Mouse (Mus musculus): ENCODE data around the gene Gm45021. TPM values are rescaled to one million over a fixed set of nuclear protein-coding genes. Genes with fewer than 3 reads are reported as not detected.
A peak's percentile ranks its signal among the peaks of the same experiment; 100 is the strongest.

Gene Gm45021
- polyA plus RNA-seq, 1 experiment from 2014 or later = not detected

DNA sequence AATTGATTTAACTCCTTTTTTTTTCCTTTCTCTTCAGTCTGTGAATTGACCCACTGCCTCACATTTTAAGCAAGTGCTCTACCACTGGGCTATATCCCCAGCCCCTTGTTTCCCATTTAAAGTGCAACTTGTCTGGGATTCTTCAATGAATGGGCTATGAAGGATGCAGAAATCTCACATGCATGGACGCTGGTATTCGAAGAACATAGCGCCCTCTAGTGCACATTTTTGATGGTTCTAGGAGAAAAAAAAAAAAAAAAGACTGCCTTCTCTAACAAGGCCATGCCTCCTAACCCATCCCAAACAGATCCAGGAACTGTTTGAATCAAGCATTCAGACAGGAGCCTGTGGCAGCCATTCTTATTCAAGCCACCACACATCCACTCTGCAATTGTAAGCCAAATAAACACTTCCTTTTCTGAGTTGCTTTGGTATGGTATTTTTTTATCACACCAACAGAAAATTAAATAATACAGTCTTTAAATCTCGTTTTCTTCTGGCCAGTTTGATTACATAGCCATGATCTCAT is 53.4 kb downstream of the Gm45021 start:
- H3K36me3 ChIP-seq = no peaks in the 10 kb centered on the region
- no peak overlapping the region for H3K9ac ChIP-seq
- H3K4me2 ChIP-seq = no peak overlapping the region
- 24% methylated on average over 4 of the region's 4 CpGs for WGBS
- no peak overlapping the region for H3K27ac ChIP-seq (replicated peaks)
- ATAC-seq (ENCODE audit: low FRiP score, low read depth) = peak; percentile 23; the same call in 1 of the 2 replicates
- no peaks in the 10 kb centered on the region for H3K4me1 ChIP-seq (replicated peaks)
- no peaks in the 10 kb centered on the region for H3K9me3 ChIP-seq
- no peak overlapping the region for H3K4me3 ChIP-seq
- no peaks in the 10 kb centered on the region for H3K27me3 ChIP-seq

DNA sequence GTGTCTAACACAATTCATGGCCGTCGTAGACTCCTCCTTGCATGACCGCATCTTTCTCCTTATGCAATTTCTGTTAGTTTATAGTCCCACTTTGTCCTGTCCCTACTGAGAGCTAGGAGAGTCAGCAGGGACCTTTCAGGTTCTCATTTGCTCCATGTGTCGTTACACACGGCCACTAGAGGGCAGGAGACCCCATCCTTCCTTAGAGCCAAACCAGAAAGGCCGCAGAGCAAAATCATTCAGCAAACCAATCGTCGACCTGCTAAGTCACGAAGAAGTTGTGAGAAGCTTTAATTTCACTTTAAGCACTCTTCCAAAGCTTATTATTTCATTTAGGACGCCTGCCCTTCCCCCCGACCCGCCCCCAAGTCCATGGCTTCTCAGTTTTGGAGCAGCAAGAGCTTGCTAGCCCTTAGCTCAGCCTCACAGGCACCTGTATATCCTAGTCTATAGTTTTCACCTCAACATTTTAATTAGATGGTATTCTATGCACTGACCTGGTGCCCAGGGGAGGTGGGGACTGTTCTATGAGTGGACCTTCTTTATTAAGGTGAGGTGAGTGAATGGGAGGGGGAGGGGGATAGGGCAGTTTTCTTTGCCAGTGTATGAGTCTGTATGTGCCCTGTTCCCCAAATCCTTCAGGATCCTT is 56.4 kb downstream of the Gm45021 start:
- Histone ChIP-seq H3K36me3 (no peaks in the 10 kb centered on the region), H3K9me3 (no peaks in the 10 kb centered on the region), H3K27ac (replicated peaks) (no peak overlapping the region), H3K9ac (no peak overlapping the region), H3K27me3 (no peaks in the 10 kb centered on the region), H3K4me3 (no peak overlapping the region), H3K4me1 (replicated peaks) (no peaks in the 10 kb centered on the region), H3K4me2 (no peak overlapping the region)
- 15% methylated on average over 12 of the region's 12 CpGs for WGBS
- ATAC-seq (ENCODE audit: low FRiP score, low read depth) = peak; percentile 56; the same call in 1 of the 2 replicates

DNA sequence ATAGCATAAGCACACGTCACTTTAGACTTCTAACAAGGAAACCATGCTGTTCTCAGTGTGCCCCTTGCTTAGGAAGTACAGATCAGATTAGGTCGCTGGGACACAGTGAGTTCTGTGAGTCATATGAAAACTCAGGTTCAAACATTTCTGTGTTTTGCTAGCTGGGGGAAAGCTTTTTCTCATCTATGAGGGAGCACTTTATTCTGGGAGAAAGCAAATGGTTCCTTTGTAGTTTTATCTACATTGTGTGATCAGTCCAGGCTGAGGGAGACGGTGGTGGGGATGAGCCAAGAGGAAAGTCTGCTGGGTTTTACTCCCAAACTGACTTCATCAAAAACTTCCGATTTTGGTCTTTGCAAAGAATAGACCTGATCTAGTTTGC is 56.9 kb downstream of the Gm45021 start:
- H3K9me3 ChIP-seq = no peaks in the 10 kb centered on the region
- ATAC-seq (ENCODE audit: low FRiP score, low read depth) = no peak
- no peaks in the 10 kb centered on the region for H3K4me1 ChIP-seq (replicated peaks)
- H3K9ac ChIP-seq = no peak overlapping the region
- H3K27ac ChIP-seq (replicated peaks) = no peak overlapping the region
- no peak overlapping the region for H3K4me3 ChIP-seq
- 86% methylated on average over 4 of the region's 4 CpGs for WGBS
- no peak overlapping the region for H3K4me2 ChIP-seq
- no peaks in the 10 kb centered on the region for H3K36me3 ChIP-seq
- no peaks in the 10 kb centered on the region for H3K27me3 ChIP-seq

DNA sequence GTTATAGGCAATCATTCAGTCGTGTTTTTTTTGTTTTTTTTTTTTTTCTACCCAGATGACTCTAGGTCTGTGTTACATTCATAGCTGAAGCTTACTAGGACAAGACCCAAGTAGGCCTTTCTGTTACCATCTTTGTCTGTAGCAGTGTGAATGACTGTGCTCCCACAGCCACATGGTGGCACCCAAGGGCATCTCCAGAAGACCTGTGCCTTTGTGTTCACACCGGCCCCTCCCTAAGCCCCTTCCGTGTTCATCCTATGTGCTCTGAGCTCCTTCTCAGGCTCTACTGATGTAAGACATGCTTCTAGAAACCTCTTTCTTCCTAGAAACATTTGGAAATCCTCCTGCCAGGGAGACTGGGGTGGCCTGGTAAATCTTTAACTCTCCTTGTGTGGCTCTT is 57.6 kb downstream of the Gm45021 start, which contains the start of gene Gimap8:
Gene Gimap8, plus strand, starts transcription at position 240 of the 400 bp plus-strand sequence.
- no peaks in the 10 kb centered on the region for H3K36me3 ChIP-seq
- H3K4me1 ChIP-seq (replicated peaks) = no peaks in the 10 kb centered on the region
- H3K27me3 ChIP-seq = no peaks in the 10 kb centered on the region
- no peak within 1 kb of the TSS for H3K4me3 ChIP-seq
- 42% methylated on average over 3 of the region's 3 CpGs for WGBS
- no peak within 1 kb of the TSS for H3K27ac ChIP-seq (replicated peaks)
- no peaks in the 10 kb centered on the region for H3K9me3 ChIP-seq
- no peak within 1 kb of the TSS for H3K4me2 ChIP-seq
- H3K9ac ChIP-seq = no peak within 1 kb of the TSS
- no peak for ATAC-seq (ENCODE audit: low FRiP score, low read depth)

DNA sequence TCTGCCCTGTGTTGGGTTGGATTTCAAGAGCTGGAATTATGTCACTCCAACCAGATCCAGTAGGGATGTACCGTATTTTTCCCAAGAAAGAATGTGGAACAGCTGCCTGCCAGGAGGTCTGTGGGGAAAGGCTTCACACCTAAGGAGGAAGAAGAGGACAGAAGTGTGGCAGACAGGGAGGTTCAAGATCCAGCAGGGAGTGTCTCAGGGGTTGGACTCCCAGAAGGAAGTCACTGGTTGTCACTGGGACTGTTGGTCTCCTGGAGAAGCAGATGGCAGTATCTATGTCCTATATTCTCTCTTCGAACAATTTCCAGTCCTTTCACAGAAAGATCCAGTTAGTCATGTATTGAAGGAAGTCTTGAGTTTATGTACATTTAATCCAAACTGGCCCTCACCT is 58.2 kb downstream of the Gm45021 start:
- H3K27ac ChIP-seq (replicated peaks) = no peak overlapping the region
- no peak overlapping the region for H3K4me2 ChIP-seq
- no peaks in the 10 kb centered on the region for H3K4me1 ChIP-seq (replicated peaks)
- 91% methylated on average over 2 of the region's 2 CpGs for WGBS
- no peaks in the 10 kb centered on the region for H3K36me3 ChIP-seq
- no peak overlapping the region for H3K9ac ChIP-seq
- no peaks in the 10 kb centered on the region for H3K9me3 ChIP-seq
- no peak overlapping the region for H3K4me3 ChIP-seq
- no peaks in the 10 kb centered on the region for H3K27me3 ChIP-seq
- no peak for ATAC-seq (ENCODE audit: low FRiP score, low read depth)

DNA sequence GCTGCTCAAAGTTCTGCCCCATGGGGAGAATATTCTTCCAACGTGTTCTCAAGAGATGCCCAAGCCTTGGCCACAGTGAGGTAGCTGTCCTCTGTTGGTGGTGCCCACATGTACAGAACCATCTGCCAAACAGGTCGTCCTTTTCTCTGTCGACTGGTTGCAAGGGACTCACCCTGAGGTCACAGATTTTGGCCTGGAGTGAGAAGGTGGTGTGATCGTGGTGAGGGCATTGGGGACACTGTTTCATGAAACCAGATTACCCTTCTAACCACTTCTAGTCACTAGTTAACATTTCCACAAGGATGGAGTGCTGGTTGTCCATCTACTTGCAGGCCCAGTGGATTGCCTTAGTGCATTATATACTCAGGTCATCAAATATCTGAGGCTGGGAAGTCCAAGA is 59.4 kb downstream of the Gm45021 start:
- H3K4me1 ChIP-seq (replicated peaks) = no peaks in the 10 kb centered on the region
- no peak overlapping the region for H3K4me2 ChIP-seq
- no peaks in the 10 kb centered on the region for H3K36me3 ChIP-seq
- no peak overlapping the region for H3K9ac ChIP-seq
- no peak for ATAC-seq (ENCODE audit: low FRiP score, low read depth)
- 87% methylated on average over 4 of the region's 4 CpGs for WGBS
- no peaks in the 10 kb centered on the region for H3K27me3 ChIP-seq
- no peaks in the 10 kb centered on the region for H3K9me3 ChIP-seq
- no peak overlapping the region for H3K27ac ChIP-seq (replicated peaks)
- H3K4me3 ChIP-seq = no peak overlapping the region

DNA sequence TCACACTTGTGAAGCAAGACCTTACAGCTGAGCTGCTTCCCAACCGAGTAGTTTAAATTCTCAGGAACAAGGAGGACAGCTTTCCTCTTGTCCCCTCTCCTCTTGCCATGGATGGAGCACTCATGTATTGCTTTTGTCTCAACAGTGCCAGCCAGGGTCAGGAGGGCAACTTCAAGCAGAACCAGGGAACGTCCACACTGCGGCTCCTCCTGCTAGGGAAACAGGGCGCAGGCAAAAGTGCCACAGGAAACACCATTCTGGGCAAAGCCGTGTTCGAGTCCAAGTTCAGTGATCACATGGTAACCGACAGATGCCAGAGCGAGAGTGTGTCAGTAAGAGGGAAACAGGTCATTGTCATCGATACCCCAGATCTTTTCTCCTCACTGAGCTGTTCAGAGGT is 60.6 kb downstream of the Gm45021 start:
- ATAC-seq (ENCODE audit: low FRiP score, low read depth) = no peak
- no peak overlapping the region for H3K4me2 ChIP-seq
- H3K9me3 ChIP-seq = no peaks in the 10 kb centered on the region
- no peaks in the 10 kb centered on the region for H3K4me1 ChIP-seq (replicated peaks)
- no peak overlapping the region for H3K9ac ChIP-seq
- no peak overlapping the region for H3K27ac ChIP-seq (replicated peaks)
- no peaks in the 10 kb centered on the region for H3K27me3 ChIP-seq
- 88% methylated on average over 9 of the region's 9 CpGs for WGBS
- no peaks in the 10 kb centered on the region for H3K36me3 ChIP-seq
- no peak overlapping the region for H3K4me3 ChIP-seq

DNA sequence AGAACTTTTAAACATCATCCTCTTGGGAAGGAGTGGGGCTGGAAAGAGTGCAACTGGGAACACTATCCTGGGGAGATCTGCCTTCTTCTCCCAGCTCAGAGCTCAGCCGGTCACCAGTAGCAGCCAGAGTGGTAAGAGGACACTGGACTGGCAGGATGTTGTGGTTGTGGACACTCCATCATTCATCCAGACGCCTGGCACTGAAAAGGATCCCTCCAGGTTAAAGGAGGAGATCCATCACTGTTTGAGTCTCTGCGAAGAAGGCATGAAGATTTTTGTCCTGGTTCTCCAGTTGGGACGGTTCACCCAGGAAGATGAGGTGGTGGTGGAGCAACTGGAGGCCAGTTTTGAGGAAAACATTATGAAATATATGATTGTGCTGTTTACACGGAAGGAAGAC is 69.3 kb downstream of the Gm45021 start:
- Histone ChIP-seq H3K27ac (replicated peaks) (no peak overlapping the region), H3K36me3 (no peaks in the 10 kb centered on the region), H3K27me3 (no peaks in the 10 kb centered on the region), H3K9ac (no peak overlapping the region), H3K9me3 (no peaks in the 10 kb centered on the region), H3K4me1 (replicated peaks) (no peaks in the 10 kb centered on the region), H3K4me3 (no peak overlapping the region), H3K4me2 (no peak overlapping the region)
- no peak for ATAC-seq (ENCODE audit: low FRiP score, low read depth)
- 78% methylated on average over 5 of the region's 5 CpGs for WGBS

Other genes with a start within 250 kb of the Gm45021 start
- 26.1 and 27.8 TPM in 2 replicates for gene Krba1, start 194.0 kb upstream of the Gm45021 start, polyA plus RNA-seq (2015; fragmentation: Nextera tagmentation; extraction: Ambion mirVana)
- 27.8 and 30.7 TPM in 2 replicates for gene Zfp467, start 143.8 kb upstream of the Gm45021 start, polyA plus RNA-seq (2015; fragmentation: Nextera tagmentation; extraction: Ambion mirVana)
- gene Sspo, start 141.4 kb upstream of the Gm45021 start, polyA plus RNA-seq (2015; fragmentation: Nextera tagmentation; extraction: Ambion mirVana) = 0.22 and 0.78 TPM in 2 replicates
- gene Atp6v0e2, start 52.0 kb upstream of the Gm45021 start, polyA plus RNA-seq (2015; fragmentation: Nextera tagmentation; extraction: Ambion mirVana) = 296 and 311 TPM in 2 replicates
- gene Lrrc61, start 34.8 kb upstream of the Gm45021 start, polyA plus RNA-seq (2015; fragmentation: Nextera tagmentation; extraction: Ambion mirVana) = 24.8 and 29.2 TPM in 2 replicates
- 5.1 and 7.6 TPM in 2 replicates for gene Rarres2, start 16.8 kb upstream of the Gm45021 start, polyA plus RNA-seq (2015; fragmentation: Nextera tagmentation; extraction: Ambion mirVana)
- 44.3 and 46.1 TPM in 2 replicates for gene Repin1, start 4.3 kb downstream of the Gm45021 start, polyA plus RNA-seq (2015; fragmentation: Nextera tagmentation; extraction: Ambion mirVana)
- gene Gm44965, start 4.3 kb downstream of the Gm45021 start, polyA plus RNA-seq (2015; fragmentation: Nextera tagmentation; extraction: Ambion mirVana) = 1.0 TPM in 1 of 2 replicates, not detected in the other
- gene Zfp775, start 12.5 kb downstream of the Gm45021 start, polyA plus RNA-seq (2015; fragmentation: Nextera tagmentation; extraction: Ambion mirVana) = 13.5 and 14.5 TPM in 2 replicates
- 26.4 and 27.1 TPM in 2 replicates for gene AI854703, start 37.2 kb downstream of the Gm45021 start, polyA plus RNA-seq (2015; fragmentation: Nextera tagmentation; extraction: Ambion mirVana)
- 0.56 TPM in 2 replicates for gene Gimap8, start 57.6 kb downstream of the Gm45021 start, polyA plus RNA-seq (2015; fragmentation: Nextera tagmentation; extraction: Ambion mirVana)
- gene Gimap9, start 86.5 kb downstream of the Gm45021 start, polyA plus RNA-seq (2015; fragmentation: Nextera tagmentation; extraction: Ambion mirVana) = 1.6 and 1.7 TPM in 2 replicates
- 1.1 and 1.4 TPM in 2 replicates for gene Gimap4, start 94.9 kb downstream of the Gm45021 start, polyA plus RNA-seq (2015; fragmentation: Nextera tagmentation; extraction: Ambion mirVana)
- 7.5 and 7.9 TPM in 2 replicates for gene Gimap6, start 118.6 kb downstream of the Gm45021 start, polyA plus RNA-seq (2015; fragmentation: Nextera tagmentation; extraction: Ambion mirVana)
- gene Gm28053, start 129.0 kb downstream of the Gm45021 start, polyA plus RNA-seq (2015; fragmentation: Nextera tagmentation; extraction: Ambion mirVana) = 0.66 and 1.1 TPM in 2 replicates
- not detected in 2 replicates for gene Gimap7, start 129.0 kb downstream of the Gm45021 start, polyA plus RNA-seq (2015; fragmentation: Nextera tagmentation; extraction: Ambion mirVana)
- gene Gimap1, start 149.4 kb downstream of the Gm45021 start, polyA plus RNA-seq (2015; fragmentation: Nextera tagmentation; extraction: Ambion mirVana) = 6.5 and 6.7 TPM in 2 replicates
- gene Gimap5, start 156.6 kb downstream of the Gm45021 start, polyA plus RNA-seq (2015; fragmentation: Nextera tagmentation; extraction: Ambion mirVana) = 1.2 and 2.3 TPM in 2 replicates
- gene Gimap3, start 181.2 kb downstream of the Gm45021 start, polyA plus RNA-seq (2015; fragmentation: Nextera tagmentation; extraction: Ambion mirVana) = not detected in 2 replicates